Mouse (Mus musculus): Measurements from ENCODE around the gene Hist1h3d. TPM values are rescaled to one million over a fixed set of nuclear protein-coding genes. Genes with fewer than 3 reads are reported as not detected.
"Not testable (repeated sequence)": the region's sequence is repeated elsewhere in the genome, so short reads cannot be mapped to it uniquely, and the experiment has no call there.

The Hist1h3d gene
- polyA plus RNA-seq, 1 experiment from 2014 or later = 2.2 TPM

- 0% methylated on average over 23 of the region's 53 CpGs for WGBS
- peak within 1 kb of the TSS; percentile 55 for H3K4me3 ChIP-seq (replicated peaks; ENCODE audit: low read length)
- peak; percentile 30 for ATAC-seq
- H3K4me1 ChIP-seq (replicated peaks; ENCODE audit: control insufficient read depth, insufficient read depth, low read length) = peaks cover 36% of the 10 kb centered on the region
- H3K9me3 ChIP-seq (ENCODE audit: control insufficient read depth, low read length); H3K36me3 ChIP-seq (ENCODE audit: control insufficient read depth, insufficient read depth); H3K27me3 ChIP-seq (replicated peaks; ENCODE audit: control insufficient read depth, insufficient read depth, low read length): not testable (repeated sequence)
- peak within 1 kb of the TSS; percentile 83 for H3K27ac ChIP-seq (ENCODE audit: low read length)
- H3K9ac ChIP-seq (replicated peaks; ENCODE audit: low read depth, low read length) = peak within 1 kb of the TSS; percentile 35
- peak within 1 kb of the TSS; percentile 78 for H3K4me2 ChIP-seq (ENCODE audit: low read length)
These were observed 41.8 kb upstream of the Hist1h3d start, which contains the start of gene Hist1h2af for GRCm38 (mm10) chr13:23533560-23534367. Hist1h2af (plus strand) TSS chr13:23533906.

DNA sequence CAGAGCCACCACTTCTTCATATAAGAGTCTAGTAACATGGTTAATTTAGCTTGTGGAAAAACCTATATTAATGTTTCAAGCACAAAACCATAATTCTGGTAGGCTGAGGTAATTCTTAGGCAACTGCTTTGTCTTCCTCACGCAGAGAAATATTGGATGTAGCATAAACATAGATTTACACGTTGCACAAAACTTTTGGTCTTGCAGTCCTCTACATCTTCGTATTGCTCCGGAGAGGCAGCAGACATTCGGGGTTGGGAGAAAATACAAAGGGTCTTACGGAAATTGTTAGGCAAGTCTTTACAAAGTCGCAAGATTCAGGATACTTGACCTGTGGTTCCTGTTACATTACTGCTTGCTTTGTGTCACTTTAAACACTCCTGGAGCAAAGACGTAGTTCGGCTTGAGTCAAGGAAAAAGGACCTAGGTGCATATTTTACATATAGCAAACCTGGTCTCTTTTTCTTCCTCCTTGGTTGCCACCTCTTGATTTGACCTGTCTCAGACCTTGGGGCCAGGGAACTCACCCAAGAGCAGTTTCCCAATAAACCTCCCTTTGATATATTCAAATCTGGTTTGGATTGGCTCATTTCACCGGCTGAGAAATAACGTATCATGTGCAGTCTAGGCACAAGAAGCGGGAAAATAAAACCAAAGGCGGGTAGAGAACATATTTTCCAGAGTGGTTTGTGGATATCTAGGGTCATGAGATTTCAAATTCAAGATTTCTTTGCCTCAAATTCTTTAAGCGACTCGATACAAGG, 41.0 kb upstream of the Hist1h3d start:
- Histone ChIP-seq H3K27me3 (replicated peaks; ENCODE audit: control insufficient read depth, insufficient read depth, low read length) (no peaks in the 10 kb centered on the region), H3K4me2 (ENCODE audit: low read length) (peak overlapping the region; percentile 78), H3K9me3 (ENCODE audit: control insufficient read depth, low read length) (no peaks in the 10 kb centered on the region), H3K4me3 (replicated peaks; ENCODE audit: low read length) (peak overlapping the region; percentile 55), H3K4me1 (replicated peaks; ENCODE audit: control insufficient read depth, insufficient read depth, low read length) (peaks cover 36% of the 10 kb centered on the region), H3K36me3 (ENCODE audit: control insufficient read depth, insufficient read depth) (no peaks in the 10 kb centered on the region), H3K27ac (ENCODE audit: low read length) (peak overlapping the region; percentile 75), H3K9ac (replicated peaks; ENCODE audit: low read depth, low read length) (peak overlapping the region; percentile 35)
- no peak for ATAC-seq
- under 1% methylated on average over 15 of the region's 15 CpGs for WGBS

GRCm38 (mm10) chr13:23535137-23536075, 40.2 kb upstream of the Hist1h3d start, which contains the start of gene Hist1h3g:
Hist1h3g (plus strand) TSS chr13:23535422.
- not testable (repeated sequence) for H3K27me3 ChIP-seq (replicated peaks; ENCODE audit: control insufficient read depth, insufficient read depth, low read length); H3K9me3 ChIP-seq (ENCODE audit: control insufficient read depth, low read length); H3K36me3 ChIP-seq (ENCODE audit: control insufficient read depth, insufficient read depth)
- ATAC-seq = peak; percentile 91
- Histone ChIP-seq H3K27ac (ENCODE audit: low read length) (peak within 1 kb of the TSS; percentile 75), H3K9ac (replicated peaks; ENCODE audit: low read depth, low read length) (peak within 1 kb of the TSS; percentile 39), H3K4me2 (ENCODE audit: low read length) (peak within 1 kb of the TSS; percentile 78), H3K4me3 (replicated peaks; ENCODE audit: low read length) (peak within 1 kb of the TSS; percentile 55), H3K4me1 (replicated peaks; ENCODE audit: control insufficient read depth, insufficient read depth, low read length) (peaks cover 36% of the 10 kb centered on the region)
- WGBS = under 1% methylated on average over 48 of the region's 62 CpGs

GRCm38 (mm10) chr13:23536076-23536822, 39.3 kb upstream of the Hist1h3d start:
- Histone ChIP-seq H3K36me3 (ENCODE audit: control insufficient read depth, insufficient read depth) (no peaks in the 10 kb centered on the region), H3K27me3 (replicated peaks; ENCODE audit: control insufficient read depth, insufficient read depth, low read length) (no peaks in the 10 kb centered on the region), H3K4me2 (ENCODE audit: low read length) (peak overlapping the region; percentile 29), H3K27ac (ENCODE audit: low read length) (no peak overlapping the region), H3K4me1 (replicated peaks; ENCODE audit: control insufficient read depth, insufficient read depth, low read length) (peaks cover 36% of the 10 kb centered on the region), H3K4me3 (replicated peaks; ENCODE audit: low read length) (peak overlapping the region; percentile 30), H3K9ac (replicated peaks; ENCODE audit: low read depth, low read length) (peak overlapping the region; percentile 39; the same call in 1 of the 2 replicates), H3K9me3 (ENCODE audit: control insufficient read depth, low read length) (no peaks in the 10 kb centered on the region)
- WGBS = 17% methylated on average over 7 of the region's 7 CpGs
- no peak for ATAC-seq

DNA sequence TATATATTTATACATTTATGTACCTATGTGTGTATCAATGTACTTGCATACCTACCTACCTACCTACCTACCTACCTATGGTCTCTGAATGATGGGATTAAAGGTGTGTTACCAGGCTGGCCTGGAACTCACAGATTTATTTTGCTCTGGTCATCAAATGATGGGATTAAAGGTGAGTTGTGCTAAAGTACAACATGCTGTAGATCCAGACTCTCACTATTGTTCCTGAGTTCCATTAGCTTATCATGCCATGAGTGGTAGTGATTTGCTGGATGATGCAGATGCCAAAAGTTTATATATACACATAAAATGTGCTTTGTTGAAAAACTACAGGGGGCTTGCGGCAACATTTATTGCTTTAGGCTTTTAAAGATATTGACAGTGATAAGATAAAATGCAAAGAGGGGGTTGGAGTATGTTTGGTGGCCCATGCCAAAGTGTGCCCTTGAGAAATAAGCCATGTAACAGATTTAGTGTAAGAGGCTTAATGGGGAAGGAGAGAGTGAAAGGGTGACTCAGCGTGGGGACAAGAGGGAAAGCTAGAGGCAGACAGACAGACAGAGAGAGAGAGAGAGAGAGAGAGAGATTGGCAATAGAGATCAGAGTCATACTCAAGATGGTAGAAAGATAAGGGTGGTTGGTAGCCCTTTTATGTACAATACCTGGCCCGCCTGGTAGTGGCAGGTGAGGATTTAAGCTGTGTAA, 38.4 kb upstream of the Hist1h3d start:
- H3K9me3 ChIP-seq (ENCODE audit: control insufficient read depth, low read length) = no peaks in the 10 kb centered on the region
- peak overlapping the region; percentile 11; the same call in 1 of the 2 replicates for H3K4me3 ChIP-seq (replicated peaks; ENCODE audit: low read length)
- no peak for ATAC-seq
- H3K4me2 ChIP-seq (ENCODE audit: low read length) = peak overlapping the region; percentile 38
- H3K36me3 ChIP-seq (ENCODE audit: control insufficient read depth, insufficient read depth) = no peaks in the 10 kb centered on the region
- H3K4me1 ChIP-seq (replicated peaks; ENCODE audit: control insufficient read depth, insufficient read depth, low read length) = peaks cover 34% of the 10 kb centered on the region
- H3K27ac ChIP-seq (ENCODE audit: low read length) = no peak overlapping the region
- no peaks in the 10 kb centered on the region for H3K27me3 ChIP-seq (replicated peaks; ENCODE audit: control insufficient read depth, insufficient read depth, low read length)
- 81% methylated on average over 3 of the region's 3 CpGs for WGBS
- no peak overlapping the region for H3K9ac ChIP-seq (replicated peaks; ENCODE audit: low read depth, low read length)

GRCm38 (mm10) chr13:23538249-23538648, 37.3 kb upstream of the Hist1h3d start:
- Histone ChIP-seq H3K4me2 (ENCODE audit: low read length) (no peak overlapping the region), H3K27me3 (replicated peaks; ENCODE audit: control insufficient read depth, insufficient read depth, low read length) (no peaks in the 10 kb centered on the region), H3K9ac (replicated peaks; ENCODE audit: low read depth, low read length) (no peak overlapping the region), H3K27ac (ENCODE audit: low read length) (no peak overlapping the region), H3K4me3 (replicated peaks; ENCODE audit: low read length) (no peak overlapping the region), H3K9me3 (ENCODE audit: control insufficient read depth, low read length) (no peaks in the 10 kb centered on the region), H3K36me3 (ENCODE audit: control insufficient read depth, insufficient read depth) (no peaks in the 10 kb centered on the region), H3K4me1 (replicated peaks; ENCODE audit: control insufficient read depth, insufficient read depth, low read length) (peaks cover 24% of the 10 kb centered on the region)
- no peak for ATAC-seq
- 87% methylated on average over 5 of the region's 5 CpGs for WGBS

DNA sequence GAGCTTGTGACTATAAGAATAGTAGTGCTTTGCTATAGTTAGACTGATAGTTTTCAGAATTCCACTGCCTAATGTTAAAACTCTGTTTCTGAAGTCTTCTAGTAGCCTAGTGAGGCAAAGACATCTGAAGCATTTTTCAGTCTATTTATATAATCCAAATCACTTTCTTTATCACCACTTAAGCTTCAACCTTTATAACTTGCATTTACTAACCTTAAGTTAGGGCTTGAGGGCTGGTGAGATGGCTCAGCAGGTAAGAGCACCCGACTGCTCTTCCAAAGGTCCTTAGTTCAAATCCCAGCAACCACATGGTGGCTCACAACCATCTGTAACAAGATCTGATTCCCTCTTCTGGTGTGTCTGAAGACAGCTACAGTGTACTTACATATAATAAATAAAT, 35.7 kb upstream of the Hist1h3d start:
- not testable (repeated sequence) for H3K4me2 ChIP-seq (ENCODE audit: low read length); H3K27ac ChIP-seq (ENCODE audit: low read length); ATAC-seq; H3K4me3 ChIP-seq (replicated peaks; ENCODE audit: low read length); H3K9ac ChIP-seq (replicated peaks; ENCODE audit: low read depth, low read length); H3K27me3 ChIP-seq (replicated peaks; ENCODE audit: control insufficient read depth, insufficient read depth, low read length); H3K36me3 ChIP-seq (ENCODE audit: control insufficient read depth, insufficient read depth); H3K9me3 ChIP-seq (ENCODE audit: control insufficient read depth, low read length)
- 70% methylated on average over 1 of the region's 1 CpGs for WGBS
- peaks cover 13% of the 10 kb centered on the region for H3K4me1 ChIP-seq (replicated peaks; ENCODE audit: control insufficient read depth, insufficient read depth, low read length)

GRCm38 (mm10) chr13:23541497-23541896, 34.1 kb upstream of the Hist1h3d start:
- no peaks in the 10 kb centered on the region for H3K36me3 ChIP-seq (ENCODE audit: control insufficient read depth, insufficient read depth)
- H3K4me3 ChIP-seq (replicated peaks; ENCODE audit: low read length) = no peak overlapping the region
- no peaks in the 10 kb centered on the region for H3K27me3 ChIP-seq (replicated peaks; ENCODE audit: control insufficient read depth, insufficient read depth, low read length)
- H3K4me2 ChIP-seq (ENCODE audit: low read length) = no peak overlapping the region
- 68% methylated on average over 3 of the region's 3 CpGs for WGBS
- ATAC-seq = no peak
- H3K9me3 ChIP-seq (ENCODE audit: control insufficient read depth, low read length) = no peaks in the 10 kb centered on the region
- peaks cover 8% of the 10 kb centered on the region; the same call in 1 of the 2 replicates for H3K4me1 ChIP-seq (replicated peaks; ENCODE audit: control insufficient read depth, insufficient read depth, low read length)
- H3K9ac ChIP-seq (replicated peaks; ENCODE audit: low read depth, low read length) = no peak overlapping the region
- H3K27ac ChIP-seq (ENCODE audit: low read length) = no peak overlapping the region
